Comparison of ENCODE assay signal across 13 mouse cellular contexts in the genomic region with DNA sequence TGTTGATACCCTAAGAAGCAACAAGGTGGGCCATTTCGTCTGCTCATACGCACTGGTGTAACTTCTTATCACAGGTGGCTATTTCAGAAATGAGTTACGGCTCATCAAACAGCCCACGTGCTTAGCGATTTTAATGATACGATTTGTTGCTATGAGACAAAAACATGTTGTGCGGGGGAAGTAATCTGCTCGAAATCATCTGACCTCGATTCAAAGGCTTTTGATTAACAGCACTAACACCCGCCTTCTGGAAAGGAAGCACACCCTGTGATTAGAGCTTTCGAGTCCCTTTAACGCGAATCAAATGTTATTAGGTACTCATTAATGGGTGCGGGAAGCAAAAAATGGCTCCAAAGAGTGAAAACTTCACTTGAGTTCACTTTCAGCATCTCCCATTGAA. TPM values are rescaled to one million over a fixed set of nuclear protein-coding genes. Genes with fewer than 3 reads are reported as not detected.
DNase-seq lines count a peak whose midpoint lies in the region; ATAC-seq and TF ChIP-seq lines count a peak whose summit lies in the region.
"Had no signal": no experiment of that assay in that cellular context is flagged by ENCODE, and none has a peak within 500 bp of the region (broad histone marks: within the 10 kb centered on the region; RNA-seq: fewer than 3 reads in every experiment).

No protein-coding gene starts in this region.

- 37% methylated on average over 14 of the region's 14 CpGs for WGBS in forebrain, embryonic 13.5 days
- whole genome bisulfite sequencing in forebrain, embryonic 12.5 days: 47% methylated on average over 14 of the region's 14 CpGs
- WGBS in kidney, embryonic 15.5 days: 37% methylated on average over 14 of the region's 14 CpGs
- 24% methylated on average over 14 of the region's 14 CpGs for WGBS in forebrain, postnatal 0 days
- WGBS in thymus, adult 2 months: 93% methylated on average over 14 of the region's 14 CpGs

- peaks cover 37% of the 10 kb centered on the region for H3K4me1 ChIP-seq in forebrain, embryonic 13.5 days
- H3K4me1 ChIP-seq in forebrain, embryonic 12.5 days: peaks cover 36% of the 10 kb centered on the region
- H3K4me1 ChIP-seq in kidney, embryonic 15.5 days: peaks cover 51% of the 10 kb centered on the region
- peaks cover 31% of the 10 kb centered on the region for H3K4me1 ChIP-seq in forebrain, postnatal 0 days (ENCODE audit: insufficient read depth)
- no peaks in the 10 kb centered on the region for H3K4me1 ChIP-seq in thymus, adult 2 months (replicated peaks; ENCODE audit: control insufficient read depth, insufficient read depth, low read length)

- H3K27ac ChIP-seq in forebrain, embryonic 13.5 days: peak overlapping the region; percentile 26; the same call in 1 of the 2 replicates
- no peak overlapping the region for H3K27ac ChIP-seq in forebrain, embryonic 12.5 days
- H3K27ac ChIP-seq in kidney, embryonic 15.5 days: peak overlapping the region; percentile 85
- peak overlapping the region; percentile 41; the same call in 1 of the 2 replicates for H3K27ac ChIP-seq in forebrain, postnatal 0 days (ENCODE audit: low read depth, low read length)
- no peak overlapping the region for H3K27ac ChIP-seq in thymus, adult 2 months (ENCODE audit: control insufficient read depth, insufficient read depth, low read length)
- H3K27ac ChIP-seq: embryonic facial prominence, embryonic 15.5 days had no signal

- H3K4me3 ChIP-seq in forebrain, embryonic 13.5 days: no peak overlapping the region
- no peak overlapping the region for H3K4me3 ChIP-seq in forebrain, embryonic 12.5 days (replicated peaks)
- H3K4me3 ChIP-seq in kidney, embryonic 15.5 days (replicated peaks): no peak overlapping the region
- no peak overlapping the region for H3K4me3 ChIP-seq in forebrain, postnatal 0 days (ENCODE audit: low read depth, low read length)
- H3K4me3 ChIP-seq in thymus, adult 2 months (ENCODE audit: control insufficient read depth, insufficient read depth, low read length): no peak overlapping the region
- H3K4me3 ChIP-seq: embryonic facial prominence, embryonic 15.5 days had no signal

- H3K9me3 ChIP-seq in forebrain, embryonic 13.5 days (replicated peaks): no peaks in the 10 kb centered on the region
- no peaks in the 10 kb centered on the region for H3K9me3 ChIP-seq in forebrain, embryonic 12.5 days
- H3K9me3 ChIP-seq in kidney, embryonic 15.5 days (replicated peaks): no peaks in the 10 kb centered on the region
- H3K9me3 ChIP-seq in forebrain, postnatal 0 days (ENCODE audit: low read length): no peaks in the 10 kb centered on the region
- H3K9me3 ChIP-seq: embryonic facial prominence, embryonic 15.5 days had no signal

- ATAC-seq in forebrain, embryonic 13.5 days: peak; percentile 28; the same call in 1 of the 2 replicates
- no peak for ATAC-seq in forebrain, embryonic 12.5 days (ENCODE audit: low FRiP score)
- ATAC-seq in kidney, embryonic 15.5 days (replicated peaks; ENCODE audit: low FRiP score): no peak
- ATAC-seq in forebrain, postnatal 0 days: peak; percentile 47

- TF ChIP-seq CTCF in forebrain, postnatal 0 days (IDR thresholded peaks at IDR 0.05; ENCODE audit: low read depth): no peak
- TF ChIP-seq CTCF in thymus, adult 2 months (IDR thresholded peaks at IDR 0.05; ENCODE audit: borderline replicate concordance, control insufficient read depth, extremely low read depth, insufficient read depth, low read length, poor library complexity): no peak

- no peak overlapping the region for H3K9ac ChIP-seq in forebrain, embryonic 13.5 days
- no peak overlapping the region for H3K9ac ChIP-seq in forebrain, embryonic 12.5 days
- H3K9ac ChIP-seq in kidney, embryonic 15.5 days: no peak overlapping the region
- H3K9ac ChIP-seq in forebrain, postnatal 0 days: no peak overlapping the region
- H3K9ac ChIP-seq: embryonic facial prominence, embryonic 15.5 days had no signal

- no peak for DNase-seq in kidney, postnatal 25 days
- DNase-seq in CD4-positive, CD25-positive, alpha-beta regulatory T cell, adult 2 months (ENCODE audit: low read depth, low spot score): peak; percentile 40
- DNase-seq in forebrain, postnatal 0 days: peak; percentile 49
- DNase-seq in thymus, adult 2 months: no peak
- DNase-seq in gastrocnemius, postnatal 25 days: no peak
- DNase-seq: cerebellum, postnatal 36 days; kidney, adult 8-10 months; lung, postnatal 36 days; thymus, postnatal 25 days had no signal

- no peak overlapping the region for H3K4me2 ChIP-seq in forebrain, embryonic 13.5 days
- no peak overlapping the region for H3K4me2 ChIP-seq in forebrain, embryonic 12.5 days
- no peak overlapping the region for H3K4me2 ChIP-seq in kidney, embryonic 15.5 days
- H3K4me2 ChIP-seq in forebrain, postnatal 0 days (ENCODE audit: low read depth): 0 out of 2 replicates have a peak overlapping the region, but pooled peaks have one; percentile 3
- H3K4me2 ChIP-seq: embryonic facial prominence, embryonic 15.5 days had no signal

- H3K36me3 ChIP-seq in forebrain, embryonic 13.5 days (ENCODE audit: poor library complexity, severe bottlenecking): peaks cover 9% of the 10 kb centered on the region; the same call in 1 of the 2 replicates
- H3K36me3 ChIP-seq in forebrain, embryonic 12.5 days (replicated peaks): no peaks in the 10 kb centered on the region
- H3K36me3 ChIP-seq in kidney, embryonic 15.5 days: peaks cover 17% of the 10 kb centered on the region
- no peaks in the 10 kb centered on the region for H3K36me3 ChIP-seq in forebrain, postnatal 0 days (ENCODE audit: insufficient read depth)
- H3K36me3 ChIP-seq in thymus, adult 2 months (ENCODE audit: control insufficient read depth, insufficient read depth, low read length): peaks cover 1% of the 10 kb centered on the region; the same call in 1 of the 2 replicates

- H3K27me3 ChIP-seq in forebrain, embryonic 13.5 days: no peaks in the 10 kb centered on the region
- H3K27me3 ChIP-seq in forebrain, embryonic 12.5 days: no peaks in the 10 kb centered on the region
- H3K27me3 ChIP-seq in kidney, embryonic 15.5 days: no peaks in the 10 kb centered on the region
- no peaks in the 10 kb centered on the region for H3K27me3 ChIP-seq in forebrain, postnatal 0 days (ENCODE audit: insufficient read depth, low read length)
- no peaks in the 10 kb centered on the region for H3K27me3 ChIP-seq in thymus, adult 2 months (ENCODE audit: control insufficient read depth, insufficient read depth, low read length)
- H3K27me3 ChIP-seq: embryonic facial prominence, embryonic 15.5 days had no signal

- no peak for TF ChIP-seq POLR2A in thymus, adult 2 months (IDR thresholded peaks at IDR 0.05; ENCODE audit: control insufficient read depth, extremely low read depth, insufficient read depth, low read length, poor library complexity)

RNA-seq across cellular contexts. Expression of a gene that starts 18.9 kb away (rescaled TPM):
- polyA plus RNA-seq in forebrain, embryonic 13.5 days (2015; fragmentation: Nextera tagmentation; extraction: Ambion mirVana): 3.6 and 4.6 TPM in 2 replicates
- polyA plus RNA-seq in forebrain, embryonic 12.5 days (2016; fragmentation: Nextera tagmentation; extraction: Ambion mirVana): 4.7 and 6.0 TPM in 2 replicates
- 15.9 and 18.5 TPM in 2 replicates for polyA plus RNA-seq in kidney, embryonic 15.5 days (2015; fragmentation: Nextera tagmentation; extraction: Ambion mirVana)
- total RNA-seq in forebrain, postnatal 0 days (2014; rRNA removed): 0.24 and 0.77 TPM in 2 replicates
- polyA plus RNA-seq in forebrain, postnatal 0 days (2015; fragmentation: Nextera tagmentation; extraction: Ambion mirVana): 4.8 and 6.0 TPM in 2 replicates
- 20.4 and 21.3 TPM in 2 replicates for polyA plus RNA-seq in thymus, adult 2 months (2012; rRNA removed)
- 1 to 10 TPM; 4.8 to 5.7 TPM for total RNA-seq in gastrocnemius, postnatal 25 days (2021)

Comparison
In these comparisons a context has a peak if more than half of its experiments do, and no peak if none do; other contexts are left out.
1. ATAC-seq: peak in forebrain, embryonic 13.5 days (single experiment) and forebrain, postnatal 0 days (single experiment); none in forebrain, embryonic 12.5 days (single experiment) and kidney, embryonic 15.5 days (single experiment).
2. H3K27ac ChIP-seq: peak in forebrain, embryonic 13.5 days (single experiment), kidney, embryonic 15.5 days (single experiment) and forebrain, postnatal 0 days (single experiment); none in forebrain, embryonic 12.5 days (single experiment) and thymus, adult 2 months (single experiment).
3. DNase-seq: peak in CD4-positive, CD25-positive, alpha-beta regulatory T cell, adult 2 months (single experiment) and forebrain, postnatal 0 days (single experiment); none in kidney, postnatal 25 days (0 of 2), thymus, adult 2 months (single experiment) and gastrocnemius, postnatal 25 days (single experiment).